Comparison of ENCODE assay signal across 8 mouse cellular contexts in genomic region chr17:43698997-43699649, GRCm38 (mm10). TPM values are rescaled to one million over a fixed set of nuclear protein-coding genes. Genes with fewer than 3 reads are reported as not detected.
DNase-seq lines count a peak whose midpoint lies in the region; ATAC-seq and TF ChIP-seq lines count a peak whose summit lies in the region.

No protein-coding gene starts in this region.

- TF ChIP-seq POLR2A in embryonic fibroblast, embryonic 13.5 days (IDR thresholded peaks at IDR 0.05; ENCODE audit: low read depth, low read length), result no peak

- intact Hi-C loops in heart, postnatal 36 days (cut with DNase I), result loop anchor here (1.0 to 5.0 kb wide), 2 partner anchors 170 to 433 kb away; no protein-coding TSS in a partner anchor

- peak; percentile 18; the same call in 1 of the 2 replicates for TF ChIP-seq CTCF in G1E (IDR thresholded peaks at IDR 0.05; ENCODE audit: low read depth, low read length)
- TF ChIP-seq CTCF in embryonic fibroblast, embryonic 13.5 days (IDR thresholded peaks at IDR 0.05; ENCODE audit: borderline replicate concordance, insufficient read depth, low read length), result peak; percentile 59; the same call in 1 of the 2 replicates

- H3K4me3 ChIP-seq in G1E (ENCODE audit: low read depth, low read length), result no peak overlapping the region
- no peak overlapping the region for H3K4me3 ChIP-seq in embryonic fibroblast, embryonic 13.5 days (ENCODE audit: insufficient read depth, low read length)

- ATAC-seq in G1E (ENCODE audit: extremely low read depth, insufficient number of reproducible peaks, low FRiP score, poor library complexity, severe bottlenecking), result no peak
- ATAC-seq in megakaryocyte progenitor cell, adult 5-6 weeks (replicated peaks; ENCODE audit: poor library complexity), result peak; percentile 90

- no peaks in the 10 kb centered on the region for H3K36me3 ChIP-seq in G1E (replicated peaks)

- no peaks in the 10 kb centered on the region for H3K4me1 ChIP-seq in G1E (ENCODE audit: insufficient read depth, low read depth, low read length)
- H3K4me1 ChIP-seq in embryonic fibroblast, embryonic 13.5 days (ENCODE audit: control insufficient read depth, insufficient read depth, low read length), result no peaks in the 10 kb centered on the region

- no peaks in the 10 kb centered on the region for H3K27me3 ChIP-seq in G1E (ENCODE audit: insufficient read depth, low read length)

- peaks cover 28% of the 10 kb centered on the region for H3K9me3 ChIP-seq in G1E (replicated peaks)

- H3K27ac ChIP-seq in embryonic fibroblast, embryonic 13.5 days (ENCODE audit: insufficient read depth, low read length), result no peak overlapping the region

- no peak for DNase-seq in G1E (ENCODE audit: low spot score)
- peak; percentile 90 for DNase-seq in brain, adult 2 months (ENCODE audit: low read depth, low spot score)
- peak; percentile 76 to 84 for DNase-seq in heart, postnatal 36 days
- DNase-seq in layer of hippocampus, adult 8-10 months (ENCODE audit: low spot score in 2 of 2), result peak; percentile 31 to 72
- peak; percentile 63 for DNase-seq in right cerebral cortex, postnatal 25 days
- DNase-seq in urinary bladder, postnatal 36 days (ENCODE audit: low spot score in 2 of 2), result peak; percentile 49 to 67

RNA-seq across cellular contexts. Expression of gene Cyp39a1, which starts 31.9 kb away (rescaled TPM):
- total RNA-seq in G1E (2014; fragmentation: Nextera tagmentation) (not detected in 2 replicates), G1E (2017) (0.06 TPM in 1 of 2 replicates, not detected in the other)
- not detected in 2 replicates for polyA plus RNA-seq in G1E (2012)
- polyA plus RNA-seq in embryonic fibroblast, embryonic 13.5 days (2011; ENCODE audit: insufficient read length, low read depth, missing spikeins), result 4.6 and 6.4 TPM in 2 replicates
- total RNA-seq in heart, postnatal 36 days (2021), result 1 to 10 TPM; 6.7 TPM
- 1 to 10 TPM in 2 of 4 experiments, under 1 TPM in 2; 0.61 to 1.5 (median 1.1) TPM for total RNA-seq in layer of hippocampus, adult 8-10 months (2022)
- total RNA-seq in megakaryocyte progenitor cell, adult 5-6 weeks (2015), result 2.1 and 2.6 TPM in 2 replicates
- total RNA-seq in megakaryocyte progenitor cell, adult 5-6 weeks (2017), result 3.7 and 4.1 TPM in 2 replicates

RNA-seq across cellular contexts. Expression of gene Slc25a27, which starts 32.1 kb away (rescaled TPM):
- total RNA-seq in G1E (2014; fragmentation: Nextera tagmentation) (not detected in 2 replicates), G1E (2017) (0.11 TPM in 1 of 2 replicates, not detected in the other)
- polyA plus RNA-seq in G1E (2012), result not detected in 2 replicates
- polyA plus RNA-seq in embryonic fibroblast, embryonic 13.5 days (2011; ENCODE audit: insufficient read length, low read depth, missing spikeins), result 2.0 and 2.7 TPM in 2 replicates
- total RNA-seq in heart, postnatal 36 days (2021), result 1 to 10 TPM; 3.0 to 3.4 TPM
- total RNA-seq in layer of hippocampus, adult 8-10 months (2022), result 10 to 100 TPM; 33.2 to 50.6 (median 39.7) TPM
- total RNA-seq in megakaryocyte progenitor cell, adult 5-6 weeks (2015), result 1.6 and 2.5 TPM in 2 replicates
- 0.29 and 4.1 TPM in 2 replicates for total RNA-seq in megakaryocyte progenitor cell, adult 5-6 weeks (2017)

Comparison
In these comparisons a context has a peak if more than half of its experiments do, and no peak if none do; other contexts are left out.
1. RNA of gene Slc25a27, which starts 32.1 kb away (total RNA-seq): 33.2 to 50.6 TPM in layer of hippocampus, adult 8-10 months; 3.0 to 3.4 TPM in heart, postnatal 36 days, 0.29 to 4.1 TPM in megakaryocyte progenitor cell, adult 5-6 weeks and 0.11 TPM in G1E; every median in the first group is over 4 times any median in the second.